Mouse (Mus musculus) forebrain, postnatal 0 days (tissue): ENCODE data around the gene Tssk1. TPM values are rescaled to one million over a fixed set of nuclear protein-coding genes. Genes with fewer than 3 reads are reported as not detected.

Experiments used
- ATAC-seq: fragments of 200-750 bp; cut with Nextera tagmentation; 2 replicates; pipeline ENCODE4 v1.8.0; 2017; ENCODE audit warnings: mild to moderate bottlenecking, moderate library complexity
- DNase-seq: peaks from one replicate; pipeline ENCODE4 v3.0.0-alpha.2; 2015
- H3K27ac ChIP-seq: fragments of 300-500 bp; sonication (generic); 2 replicates; pipeline ENCODE4 v1.5.1; 2014; ENCODE audit warnings: low read depth, mild to moderate bottlenecking, antibody characterized with exemption, low read length, moderate library complexity, mixed read lengths
- H3K27me3 ChIP-seq: fragments of 300-500 bp; sonication (generic); 2 replicates; pipeline ENCODE4 v1.6.1; 2014; ENCODE audit warnings: mild to moderate bottlenecking, low read length, mixed read lengths; ENCODE audit not compliant: insufficient read depth
- H3K36me3 ChIP-seq: fragments of 300-500 bp; sonication (generic); 2 replicates; pipeline ENCODE4 v1.6.1; 2014; ENCODE audit warnings: mild to moderate bottlenecking, moderate library complexity; ENCODE audit not compliant: insufficient read depth
- H3K4me1 ChIP-seq: fragments of 300-500 bp; sonication (generic); 2 replicates; pipeline ENCODE4 v1.6.1; 2014; ENCODE audit warnings: antibody characterized with exemption; ENCODE audit not compliant: insufficient read depth
- H3K4me2 ChIP-seq: fragments of 300-500 bp; sonication (generic); 2 replicates; pipeline ENCODE4 v1.6.1; 2014; ENCODE audit warnings: low read depth, mild to moderate bottlenecking, moderate library complexity
- H3K4me3 ChIP-seq: fragments of 300-500 bp; sonication (generic); 2 replicates; pipeline ENCODE4 v1.5.1; 2014; ENCODE audit warnings: low read depth, low read length, mixed read lengths
- H3K9ac ChIP-seq: fragments of 300-500 bp; sonication (generic); 2 replicates; pipeline ENCODE4 v1.6.1; 2014; ENCODE audit warnings: mild to moderate bottlenecking
- H3K9me3 ChIP-seq: fragments of 300-500 bp; sonication (generic); 2 replicates; pipeline ENCODE4 v1.6.1; 2016; ENCODE audit warnings: low read length
- CTCF ChIP-seq: sonication (generic); IDR thresholded peaks from 2 replicates; pipeline ENCODE4 v1.5.1; 2016; ENCODE audit warnings: antibody characterized with exemption, control low read depth, low read depth
- WGBS: fragments of 180-500 bp; shearing (Covaris S2); extraction: QIAGEN DNeasy Blood & Tissue Kit; methylation state at CpG from one replicate; pipeline ENCODE4 v1.1.7; 2014; 5-methylcytosine and 5-hydroxymethylcytosine counted together
- polyA plus RNA-seq: library from polyadenylated mRNA; unstranded; fragments of >200 nt; fragmentation: Nextera tagmentation; extraction: Ambion mirVana; gene quantifications from 2 replicates; pipeline ENCODE4 v1.2.1, GENCODE M21; 2015
- total RNA-seq: library from RNA; depleted of rRNA; stranded (reverse); fragments of >200 nt; gene quantifications from 2 replicates; pipeline ENCODE4 v1.2.3, GENCODE M21; 2014

Tssk1 gene
- total and polyA plus RNA-seq, 2 experiments from 2014 or later: not detected

GRCm38 (mm10) chr16:17929631-17930030, 35.6 kb downstream of the Tssk1 start:
- no peaks in the 10 kb centered on the region for H3K27me3 ChIP-seq
- 46% methylated on average over 2 of the region's 2 CpGs for WGBS

GRCm38 (mm10) chr16:17931906-17932460, 38.0 kb downstream of the Tssk1 start:
- Histone ChIP-seq H3K4me3 (no peak overlapping the region), H3K9me3 (no peaks in the 10 kb centered on the region), H3K9ac (no peak overlapping the region), H3K4me2 (no peak overlapping the region), H3K4me1 (0 out of 2 replicates have a peak, but pooled peaks cover 3% of the 10 kb centered on the region), H3K36me3 (no peaks in the 10 kb centered on the region), H3K27me3 (no peaks in the 10 kb centered on the region), H3K27ac (no peak overlapping the region)
- TF ChIP-seq CTCF: no peak
- no peak for DNase-seq
- no peak for ATAC-seq
- 62% methylated on average over 5 of the region's 5 CpGs for WGBS

More at GRCm38 (mm10) chr16:17929631-17930030, 35.6 kb downstream of the Tssk1 start:
- H3K9me3 ChIP-seq: no peaks in the 10 kb centered on the region
- H3K36me3 ChIP-seq: peaks cover 18% of the 10 kb centered on the region
- DNase-seq (no peak), ATAC-seq (no peak)
- no peak overlapping the region for H3K9ac ChIP-seq
- H3K27ac ChIP-seq: no peak overlapping the region
- H3K4me1 ChIP-seq: peaks cover 7% of the 10 kb centered on the region; the same call in 1 of the 2 replicates
- TF ChIP-seq CTCF: no peak
- no peak overlapping the region for H3K4me2 ChIP-seq
- H3K4me3 ChIP-seq: no peak overlapping the region

- TF ChIP-seq CTCF: no peak
- Histone ChIP-seq H3K9me3 (no peaks in the 10 kb centered on the region), H3K4me3 (no peak overlapping the region), H3K36me3 (no peaks in the 10 kb centered on the region), H3K4me1 (no peaks in the 10 kb centered on the region), H3K27me3 (no peaks in the 10 kb centered on the region), H3K4me2 (no peak overlapping the region), H3K9ac (no peak overlapping the region), H3K27ac (no peak overlapping the region)
- ATAC-seq (no peak), DNase-seq (no peak)
- 69% methylated on average over 9 of the region's 9 CpGs for WGBS
Observed at GRCm38 (mm10) chr16:17933594-17934444, 39.8 kb downstream of the Tssk1 start.

- ATAC-seq: no peak
- Histone ChIP-seq H3K36me3 (no peaks in the 10 kb centered on the region), H3K4me2 (no peak overlapping the region), H3K4me3 (no peak overlapping the region), H3K4me1 (no peaks in the 10 kb centered on the region), H3K27ac (no peak overlapping the region), H3K27me3 (no peaks in the 10 kb centered on the region), H3K9ac (no peak overlapping the region), H3K9me3 (no peaks in the 10 kb centered on the region)
- peak; percentile 11; the same call in 1 of the 2 replicates for TF ChIP-seq CTCF
- no peak for DNase-seq
- WGBS: 64% methylated on average over 3 of the region's 3 CpGs
Observed at GRCm38 (mm10) chr16:17934445-17934910, 40.5 kb downstream of the Tssk1 start.

- H3K9me3 ChIP-seq: no peaks in the 10 kb centered on the region
- H3K36me3 ChIP-seq: no peaks in the 10 kb centered on the region
- H3K4me2 ChIP-seq: no peak overlapping the region
- H3K4me1 ChIP-seq: no peaks in the 10 kb centered on the region
- ATAC-seq (no peak), DNase-seq (no peak)
- H3K27me3 ChIP-seq: no peaks in the 10 kb centered on the region
- no peak overlapping the region for H3K4me3 ChIP-seq
- H3K27ac ChIP-seq: no peak overlapping the region
- WGBS: 83% methylated on average over 10 of the region's 10 CpGs
- no peak for TF ChIP-seq CTCF
- no peak overlapping the region for H3K9ac ChIP-seq
Observed at GRCm38 (mm10) chr16:17936776-17937175, 42.8 kb downstream of the Tssk1 start.

GRCm38 (mm10) chr16:17938187-17938586, 44.2 kb downstream of the Tssk1 start:
- WGBS: 87% methylated on average over 7 of the region's 7 CpGs
- H3K9me3 ChIP-seq: no peaks in the 10 kb centered on the region
- H3K27me3 ChIP-seq: no peaks in the 10 kb centered on the region
- H3K36me3 ChIP-seq: no peaks in the 10 kb centered on the region
- ATAC-seq (no peak), DNase-seq (no peak)
- TF ChIP-seq CTCF: no peak
- no peak overlapping the region for H3K9ac ChIP-seq
- no peak overlapping the region for H3K27ac ChIP-seq
- no peak overlapping the region for H3K4me3 ChIP-seq
- no peak overlapping the region for H3K4me2 ChIP-seq
- no peaks in the 10 kb centered on the region for H3K4me1 ChIP-seq

GRCm38 (mm10) chr16:17938821-17939220, 44.8 kb downstream of the Tssk1 start:
- H3K4me3 ChIP-seq: no peak overlapping the region
- 10% methylated on average over 7 of the region's 7 CpGs for WGBS

More at GRCm38 (mm10) chr16:17938821-17939220, 44.8 kb downstream of the Tssk1 start:
- Histone ChIP-seq H3K36me3 (no peaks in the 10 kb centered on the region), H3K27me3 (no peaks in the 10 kb centered on the region), H3K27ac (no peak overlapping the region), H3K4me2 (no peak overlapping the region), H3K4me1 (no peaks in the 10 kb centered on the region), H3K9me3 (no peaks in the 10 kb centered on the region), H3K9ac (no peak overlapping the region)
- peak; percentile 57 for TF ChIP-seq CTCF
- ATAC-seq (peak; percentile 62), DNase-seq (no peak)
